Mouse (Mus musculus): Measurements from ENCODE around the gene Sh3rf3.

DNA sequence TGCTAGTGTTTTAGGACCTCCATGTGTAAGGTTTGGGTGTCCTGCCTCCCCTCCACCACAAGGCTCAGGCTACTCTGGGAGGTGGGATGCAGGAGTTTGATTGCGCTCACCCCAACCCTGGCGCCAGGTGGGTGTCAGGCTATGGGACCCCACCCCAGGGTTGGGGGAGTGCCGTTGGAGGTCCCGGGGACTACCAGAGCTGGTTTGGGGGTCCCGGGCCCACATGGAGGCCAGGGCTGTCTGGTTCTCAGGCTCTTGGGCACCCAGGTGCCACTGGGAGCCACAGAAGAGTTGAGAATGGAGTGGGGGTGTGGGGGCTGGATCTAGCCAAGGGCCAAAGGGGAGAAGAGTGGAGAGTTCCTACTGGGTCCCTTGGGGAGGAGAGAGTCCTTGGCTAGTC lies 272.4 kb downstream of the Sh3rf3 start:
- TF ChIP-seq CTCF (IDR thresholded peaks at IDR 0.05; ENCODE audit: low read depth), result no peak
- no peak for TF ChIP-seq EP300 (IDR thresholded peaks at IDR 0.05; ENCODE audit: low read depth)
